Mouse (Mus musculus) midbrain, postnatal 0 days (tissue): ENCODE measurements around the gene Ubash3b. TPM values are rescaled to one million over a fixed set of nuclear protein-coding genes. Genes with fewer than 3 reads are reported as not detected.

Source experiments
- ATAC-seq: fragments of 200-750 bp; cut with Nextera tagmentation; 2 replicates; pipeline ENCODE4 v1.8.0; 2017; ENCODE audit warnings: moderate number of reproducible peaks, mild to moderate bottlenecking, moderate TSS enrichment, moderate library complexity; ENCODE audit not compliant: low FRiP score
- DNase-seq: peaks from one replicate; pipeline ENCODE4 v3.0.0-alpha.2; 2015; ENCODE audit warnings: low spot score
- H3K27ac ChIP-seq: fragments of 300-500 bp; sonication (generic); 2 replicates; pipeline ENCODE4 v1.5.1; 2014; ENCODE audit warnings: low read depth, mild to moderate bottlenecking, low read length, mixed read lengths
- H3K27me3 ChIP-seq: fragments of 300-500 bp; sonication (generic); 2 replicates; pipeline ENCODE4 v1.6.1; 2014; ENCODE audit warnings: low read length, control low read depth, mixed read lengths; ENCODE audit not compliant: insufficient read depth
- H3K36me3 ChIP-seq: fragments of 300-500 bp; sonication (generic); 2 replicates; pipeline ENCODE4 v1.6.1; 2014; ENCODE audit warnings: low read length, control low read depth, mixed read lengths; ENCODE audit not compliant: insufficient read depth
- H3K4me1 ChIP-seq: fragments of 300-500 bp; sonication (generic); 2 replicates; pipeline ENCODE4 v1.6.1; 2014; ENCODE audit warnings: mild to moderate bottlenecking, control low read depth, antibody characterized with exemption, low read length, mixed read lengths; ENCODE audit not compliant: insufficient read depth
- H3K4me2 ChIP-seq: fragments of 300-500 bp; sonication (generic); 2 replicates; pipeline ENCODE4 v1.6.1; 2014; ENCODE audit warnings: low read depth, mild to moderate bottlenecking, low read length, mixed read lengths; ENCODE audit not compliant: poor library complexity, severe bottlenecking
- H3K4me3 ChIP-seq: fragments of 300-500 bp; sonication (generic); 2 replicates; pipeline ENCODE4 v1.5.1; 2014; ENCODE audit warnings: low read depth, mild to moderate bottlenecking, low read length, moderate library complexity
- H3K9ac ChIP-seq: fragments of 300-500 bp; sonication (generic); replicated peaks from 2 replicates; pipeline ENCODE4 v1.6.1; 2014; ENCODE audit warnings: mild to moderate bottlenecking, low read length, moderate library complexity, mixed read lengths; ENCODE audit not compliant: poor library complexity, severe bottlenecking
- H3K9me3 ChIP-seq: fragments of 300-500 bp; sonication (generic); 2 replicates; pipeline ENCODE4 v1.6.1; 2016; ENCODE audit warnings: low read length, control low read depth
- CTCF ChIP-seq: IDR thresholded peaks from 2 replicates; pipeline ENCODE4 v1.5.1; 2016; ENCODE audit warnings: antibody characterized with exemption, mild to moderate bottlenecking
- WGBS: fragments of 180-500 bp; shearing (Covaris S2); extraction: QIAGEN DNeasy Blood & Tissue Kit; methylation state at CpG from one replicate; pipeline ENCODE4 v1.1.7; 2014; 5-methylcytosine and 5-hydroxymethylcytosine counted together
- polyA plus RNA-seq: library from polyadenylated mRNA; unstranded; fragments of >200 nt; fragmentation: Nextera tagmentation; extraction: Ambion mirVana; gene quantifications from 2 replicates; pipeline ENCODE4 v1.2.1, GENCODE M21; 2015
- total RNA-seq: library from RNA; depleted of rRNA; stranded (reverse); fragments of >200 nt; gene quantifications from 2 replicates; pipeline ENCODE4 v1.2.3, GENCODE M21; 2014

Ubash3b gene
- total and polyA plus RNA-seq, 2 experiments from 2014 or later = 23.1 to 32.3 TPM

- peak; percentile 34 for DNase-seq
- no peak overlapping the region for H3K4me2 ChIP-seq
- no peak overlapping the region for H3K4me3 ChIP-seq
- 75% methylated on average over 12 of the region's 12 CpGs for WGBS
- no peak for TF ChIP-seq CTCF
- no peaks in the 10 kb centered on the region for H3K9me3 ChIP-seq
- no peaks in the 10 kb centered on the region for H3K4me1 ChIP-seq
- H3K36me3 ChIP-seq = no peaks in the 10 kb centered on the region
- H3K27ac ChIP-seq = no peak overlapping the region
- no peaks in the 10 kb centered on the region for H3K27me3 ChIP-seq
- no peak for ATAC-seq
- H3K9ac ChIP-seq = no peak overlapping the region
Observed at GRCm38 (mm10) chr9:41198501-41199265, 37.2 kb upstream of the Ubash3b start.

DNA sequence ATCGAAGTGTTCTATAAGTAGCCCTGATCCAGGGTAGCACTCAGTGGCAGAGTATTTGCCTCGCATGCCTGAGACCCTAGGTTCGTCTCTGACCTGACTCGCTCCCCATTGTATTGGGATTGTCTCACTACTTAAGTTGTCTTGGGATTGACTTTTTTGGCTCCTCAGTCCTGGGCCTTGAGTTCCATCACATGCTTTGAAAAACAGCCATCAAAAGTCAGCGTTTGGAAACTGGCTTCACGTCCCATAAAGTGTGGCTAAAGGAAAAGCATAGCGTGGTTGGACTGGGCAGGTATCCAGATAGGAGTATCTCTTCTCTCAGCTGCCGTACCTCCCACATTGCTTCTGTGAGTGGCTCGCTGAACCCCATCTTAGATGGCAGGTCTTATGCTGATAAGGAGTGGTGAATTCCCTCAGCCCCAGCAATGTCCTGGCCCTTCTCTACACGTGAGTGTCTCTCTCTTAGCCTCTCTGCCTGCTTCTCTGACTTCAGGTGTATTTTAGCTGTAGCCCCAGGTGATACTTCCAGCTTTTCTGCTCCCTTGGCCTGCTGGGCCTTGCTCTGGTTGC is 34.3 kb upstream of the Ubash3b start:
- H3K4me3 ChIP-seq = no peak overlapping the region
- no peaks in the 10 kb centered on the region for H3K9me3 ChIP-seq
- H3K4me1 ChIP-seq = no peaks in the 10 kb centered on the region
- H3K27me3 ChIP-seq = no peaks in the 10 kb centered on the region
- no peak for TF ChIP-seq CTCF
- H3K4me2 ChIP-seq = no peak overlapping the region
- no peaks in the 10 kb centered on the region for H3K36me3 ChIP-seq
- H3K27ac ChIP-seq = no peak overlapping the region
- no peak overlapping the region for H3K9ac ChIP-seq
- ATAC-seq = no peak
- no peak for DNase-seq
- WGBS = 87% methylated on average over 10 of the region's 10 CpGs

DNA sequence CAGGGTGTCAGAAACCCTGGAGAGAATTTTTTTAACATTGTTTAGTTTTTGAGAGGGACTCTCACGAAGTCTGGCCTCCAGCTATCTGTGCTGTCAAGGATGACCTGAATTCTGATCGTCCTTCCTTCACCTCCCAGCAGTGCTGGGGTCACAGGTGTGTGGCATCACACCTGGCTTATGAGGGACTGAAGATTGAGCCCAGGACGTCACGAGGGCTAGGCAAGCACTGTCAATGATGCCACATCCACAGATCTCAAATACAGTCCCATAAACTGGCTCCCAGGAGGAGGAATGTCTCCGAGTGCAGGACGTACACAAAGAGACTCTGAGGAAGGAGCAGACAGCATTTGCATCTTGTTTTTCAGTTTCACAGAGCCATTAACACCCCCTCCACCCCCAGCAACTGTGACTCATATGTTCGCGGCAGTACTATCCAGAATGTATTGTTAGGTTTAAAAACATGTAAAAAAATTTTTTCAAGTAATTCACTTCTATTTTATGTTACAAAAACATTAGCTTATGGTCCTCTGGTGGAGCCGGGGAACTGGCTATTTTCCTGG is 30.2 kb upstream of the Ubash3b start:
- WGBS = 58% methylated on average over 9 of the region's 9 CpGs
- Histone ChIP-seq H3K9ac (no peak overlapping the region), H3K27me3 (no peaks in the 10 kb centered on the region), H3K4me2 (no peak overlapping the region), H3K4me1 (no peaks in the 10 kb centered on the region), H3K4me3 (no peak overlapping the region), H3K9me3 (no peaks in the 10 kb centered on the region), H3K27ac (peak overlapping the region; percentile 44; the same call in 1 of the 2 replicates), H3K36me3 (no peaks in the 10 kb centered on the region)
- no peak for TF ChIP-seq CTCF
- no peak for DNase-seq
- ATAC-seq = no peak

DNA sequence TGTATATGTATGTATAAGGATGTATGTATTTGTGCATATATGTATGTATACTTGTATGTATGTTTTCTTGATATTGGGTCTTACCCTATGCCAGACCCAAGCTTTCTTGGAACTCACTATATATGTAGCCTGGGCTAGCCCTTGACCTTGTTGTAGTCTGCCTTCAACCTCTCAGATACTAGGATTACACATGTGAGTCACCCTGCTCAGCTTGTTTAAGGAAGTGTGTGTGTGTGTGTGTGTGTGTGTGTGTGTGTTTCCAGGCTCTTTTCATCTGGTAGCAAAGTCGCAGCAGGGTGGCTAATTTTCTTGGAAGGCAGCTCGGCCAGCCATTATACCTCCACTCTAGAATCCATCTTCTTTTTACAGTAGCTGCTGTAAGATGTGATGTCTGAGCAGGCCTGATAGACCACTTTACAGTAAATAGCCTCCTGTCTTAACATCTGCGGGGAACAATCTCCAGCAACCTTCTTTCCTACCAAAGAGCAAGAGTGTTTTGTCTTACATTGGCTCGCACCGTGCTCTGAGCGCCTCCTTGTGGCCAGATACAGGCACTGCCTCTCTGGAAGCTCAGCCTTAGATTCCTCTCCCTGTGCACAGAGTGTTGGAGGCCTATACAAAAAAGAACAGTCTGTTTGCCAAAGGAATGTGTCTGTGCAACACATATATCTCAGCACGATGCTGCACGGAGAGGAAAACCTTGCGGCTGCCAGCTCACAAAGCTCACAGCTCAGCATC is 29.4 kb upstream of the Ubash3b start:
- DNase-seq (peak; percentile 90), ATAC-seq (peak; percentile 61)
- Histone ChIP-seq H3K4me1 (no peaks in the 10 kb centered on the region), H3K9ac (no peak overlapping the region), H3K4me2 (no peak overlapping the region), H3K27me3 (no peaks in the 10 kb centered on the region), H3K27ac (peak overlapping the region; percentile 44; the same call in 1 of the 2 replicates), H3K4me3 (no peak overlapping the region), H3K9me3 (no peaks in the 10 kb centered on the region), H3K36me3 (no peaks in the 10 kb centered on the region)
- peak; percentile 100 for TF ChIP-seq CTCF
- WGBS = 17% methylated on average over 9 of the region's 9 CpGs

DNA sequence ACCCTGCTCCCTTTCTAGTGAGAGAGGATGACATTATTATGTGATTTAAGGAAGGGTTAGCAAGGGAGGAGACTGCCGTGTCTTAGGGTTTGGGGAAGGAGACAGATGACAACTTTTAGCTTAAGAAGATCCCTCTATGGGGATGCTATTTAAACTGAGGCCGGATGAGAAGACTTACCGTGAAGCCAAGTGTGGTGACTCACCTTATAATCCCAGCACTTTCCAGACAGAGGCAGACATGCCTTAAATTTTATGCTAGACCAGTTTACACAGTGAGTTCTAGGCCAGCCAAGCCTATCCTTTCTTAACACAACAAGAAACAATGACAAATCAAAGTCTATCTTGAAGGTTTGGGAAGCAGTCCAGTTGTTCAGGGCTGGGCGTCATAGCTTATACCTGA is 26.4 kb upstream of the Ubash3b start:
- Histone ChIP-seq H3K4me2 (no peak overlapping the region), H3K9ac (no peak overlapping the region), H3K4me1 (no peaks in the 10 kb centered on the region), H3K9me3 (no peaks in the 10 kb centered on the region), H3K27me3 (no peaks in the 10 kb centered on the region), H3K27ac (no peak overlapping the region), H3K36me3 (no peaks in the 10 kb centered on the region), H3K4me3 (no peak overlapping the region)
- TF ChIP-seq CTCF = no peak
- ATAC-seq = no peak
- no peak for DNase-seq
- 87% methylated on average over 4 of the region's 4 CpGs for WGBS
